Mouse (Mus musculus) embryonic facial prominence, embryonic 10.5 days (tissue): ENCODE measurements at regions not wholly inside any gene's neighbourhood (a gene's known extent, or its start where the extent isn't known, plus 50 kb on each side); places are given as distances from the start of the nearest gene placed in this dataset.
A peak's percentile ranks its signal among the peaks of the same experiment; 100 is the strongest.

Experiments
- DNase-seq: peaks from one replicate; pipeline ENCODE4 v3.0.0-alpha.2; 2017; ENCODE audit warnings: low spot score
- H3K27ac ChIP-seq: fragments of 300-500 bp; sonication (generic); replicated peaks from 2 replicates; pipeline ENCODE4 v1.5.1; 2016; ENCODE audit warnings: mild to moderate bottlenecking
- H3K27me3 ChIP-seq: fragments of 300-500 bp; sonication (generic); replicated peaks from 2 replicates; pipeline ENCODE4 v1.6.1; 2016; ENCODE audit warnings: low read depth, mild to moderate bottlenecking; ENCODE audit not compliant: poor library complexity, severe bottlenecking
- H3K36me3 ChIP-seq: fragments of 300-500 bp; sonication (generic); replicated peaks from 2 replicates; pipeline ENCODE4 v1.6.1; 2016; ENCODE audit warnings: mild to moderate bottlenecking, moderate library complexity
- H3K4me1 ChIP-seq: fragments of 300-500 bp; sonication (generic); 2 replicates; pipeline ENCODE4 v1.6.1; 2016
- H3K4me3 ChIP-seq: fragments of 300-500 bp; sonication (generic); 2 replicates; pipeline ENCODE4 v1.5.1; 2016; ENCODE audit warnings: mild to moderate bottlenecking, moderate library complexity
- H3K9me3 ChIP-seq: fragments of 300-500 bp; sonication (generic); 2 replicates; pipeline ENCODE4 v1.6.1; 2016; ENCODE audit warnings: mild to moderate bottlenecking
- WGBS: fragments of 180-500 bp; shearing (Covaris S2); methylation state at CpG from one replicate; pipeline ENCODE4 v1.1.7; 2016; 5-methylcytosine and 5-hydroxymethylcytosine counted together

DNA sequence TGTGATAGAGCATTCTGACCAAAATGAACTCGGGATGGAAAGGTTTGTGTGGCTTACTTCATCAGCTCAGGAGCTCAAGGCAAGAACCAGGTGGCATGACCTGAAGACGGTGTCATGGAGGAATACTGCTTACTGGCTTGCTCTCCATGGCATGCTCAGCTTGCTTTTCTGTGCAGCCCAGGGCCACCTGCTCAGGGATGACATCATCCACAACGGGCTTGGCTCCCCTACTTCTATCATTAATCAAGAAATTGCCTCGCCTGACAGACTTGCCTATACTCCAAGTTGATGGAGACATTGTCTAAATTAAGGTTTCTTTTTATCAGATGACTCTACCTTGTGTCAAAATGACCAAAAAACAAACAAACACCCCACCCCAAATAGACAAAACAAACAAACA, 98.4 kb upstream of the Peli2 start:
- no peaks in the 10 kb centered on the region for H3K36me3 ChIP-seq
- H3K9me3 ChIP-seq, result 0 out of 2 replicates have a peak, but pooled peaks cover 3% of the 10 kb centered on the region
- H3K27me3 ChIP-seq, result no peaks in the 10 kb centered on the region
- H3K4me3 ChIP-seq, result no peak overlapping the region
- no peaks in the 10 kb centered on the region for H3K4me1 ChIP-seq
- WGBS, result 89% methylated on average over 4 of the region's 4 CpGs
- no peak for DNase-seq
- no peak overlapping the region for H3K27ac ChIP-seq

DNA sequence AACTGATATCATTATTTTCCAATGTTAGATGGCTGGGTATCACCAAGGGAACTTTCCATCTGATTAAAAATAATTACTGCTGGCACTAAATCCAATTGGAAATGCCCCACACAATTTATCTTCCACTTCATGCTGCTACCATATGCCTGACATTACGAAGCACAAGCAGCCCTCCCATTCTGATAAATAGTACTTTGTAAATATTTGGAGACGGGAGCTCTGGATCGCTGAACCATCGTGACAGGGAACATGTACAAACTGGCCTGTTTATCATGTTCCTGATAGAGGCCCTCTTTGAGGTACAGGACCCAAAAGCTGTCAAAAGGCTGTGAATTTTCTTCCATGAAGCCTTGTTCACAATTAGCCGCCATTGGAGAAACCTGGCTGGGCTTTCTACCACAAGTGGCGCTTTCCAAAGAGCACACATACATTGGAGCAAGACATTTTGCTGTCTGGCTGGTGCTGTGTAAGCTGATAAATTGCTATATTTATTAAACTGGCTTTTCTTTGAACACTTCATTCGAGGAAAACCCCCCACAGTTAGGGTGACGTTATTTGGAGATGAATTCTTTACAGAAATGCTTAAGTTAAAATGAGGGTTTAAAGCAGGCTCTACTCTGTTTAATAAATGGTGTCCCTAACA, 96.5 kb upstream of the Peli2 start:
- Histone ChIP-seq H3K27me3 (no peaks in the 10 kb centered on the region), H3K27ac (no peak overlapping the region), H3K4me1 (no peaks in the 10 kb centered on the region), H3K9me3 (0 out of 2 replicates have a peak, but pooled peaks cover 3% of the 10 kb centered on the region), H3K4me3 (no peak overlapping the region), H3K36me3 (no peaks in the 10 kb centered on the region)
- DNase-seq, result no peak
- 89% methylated on average over 8 of the region's 8 CpGs for WGBS

DNA sequence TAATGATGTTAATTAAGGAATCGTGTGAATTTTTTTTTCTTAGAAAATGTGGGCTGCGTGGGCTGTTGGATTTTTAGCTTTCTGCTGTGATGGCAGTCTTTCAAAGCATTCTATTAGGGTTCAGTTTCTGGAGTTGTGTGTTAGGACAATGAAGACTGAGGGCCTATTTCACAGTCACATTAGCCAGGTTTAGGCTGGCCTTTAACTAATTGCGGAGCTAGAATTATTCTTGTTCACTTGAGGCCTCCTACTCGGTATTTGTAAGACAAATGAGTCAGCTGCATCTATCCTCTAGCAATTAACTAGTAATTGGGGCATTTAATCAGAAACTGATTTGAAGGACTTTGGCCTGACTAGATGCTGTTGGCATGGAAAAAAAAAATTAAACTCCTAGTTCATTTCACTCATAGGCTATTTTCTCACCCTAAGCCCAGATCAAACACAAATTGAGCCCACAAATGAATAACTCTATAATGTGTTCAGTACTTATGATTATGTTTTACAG, 81.3 kb upstream of the Peli2 start:
- Histone ChIP-seq H3K36me3 (no peaks in the 10 kb centered on the region), H3K27ac (no peak overlapping the region), H3K4me3 (no peak overlapping the region), H3K9me3 (no peaks in the 10 kb centered on the region), H3K27me3 (no peaks in the 10 kb centered on the region), H3K4me1 (no peaks in the 10 kb centered on the region)
- no peak for DNase-seq
- 88% methylated on average over 4 of the region's 4 CpGs for WGBS

DNA sequence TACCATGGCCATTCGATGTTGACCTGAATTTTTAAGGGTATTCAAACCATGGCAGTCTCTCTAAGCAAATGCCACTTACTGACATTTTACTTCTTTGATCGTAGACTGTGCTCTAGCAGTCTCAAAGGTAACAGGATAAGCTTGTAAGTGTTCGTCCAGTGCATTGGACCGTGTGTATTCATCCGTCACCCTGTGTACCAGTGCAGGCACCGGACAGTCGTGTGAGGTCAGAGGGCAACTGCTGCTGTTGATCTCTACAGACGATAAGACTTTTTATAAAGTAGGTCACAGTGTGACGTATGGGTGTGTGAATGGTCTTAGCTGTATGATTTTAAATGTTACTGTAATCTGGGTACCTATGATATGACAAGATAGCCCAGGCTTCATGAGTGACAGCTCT, 74.5 kb upstream of the Peli2 start:
- Histone ChIP-seq H3K27ac (no peak overlapping the region), H3K36me3 (no peaks in the 10 kb centered on the region), H3K4me3 (no peak overlapping the region), H3K4me1 (no peaks in the 10 kb centered on the region), H3K9me3 (no peaks in the 10 kb centered on the region), H3K27me3 (no peaks in the 10 kb centered on the region)
- no peak for DNase-seq
- 82% methylated on average over 9 of the region's 9 CpGs for WGBS

DNA sequence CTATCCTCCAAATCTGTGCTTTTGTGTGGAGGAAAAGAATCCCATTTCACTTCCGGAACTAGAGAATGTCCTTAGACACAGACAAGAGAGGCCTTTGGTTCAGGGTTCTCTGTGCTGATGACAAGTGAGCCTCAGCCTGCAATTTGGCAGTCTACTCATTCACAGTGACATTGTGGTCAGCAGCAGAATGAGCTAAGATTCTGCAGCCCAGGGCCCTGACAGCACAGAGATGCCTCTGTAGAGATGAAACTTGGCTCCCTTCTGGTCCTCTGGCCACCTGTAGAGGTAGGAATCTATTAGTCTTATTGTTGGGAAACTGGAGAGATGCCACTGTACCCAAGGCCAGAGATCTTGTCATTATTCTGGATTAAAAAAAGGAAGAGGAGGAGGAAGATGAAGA, 73.8 kb upstream of the Peli2 start:
- no peak for DNase-seq
- H3K36me3 ChIP-seq, result no peaks in the 10 kb centered on the region
- H3K4me1 ChIP-seq, result 0 out of 2 replicates have a peak, but pooled peaks cover under 1% of the 10 kb centered on the region
- 87% methylated on average over 1 of the region's 1 CpGs for WGBS
- H3K9me3 ChIP-seq, result no peaks in the 10 kb centered on the region
- H3K27me3 ChIP-seq, result no peaks in the 10 kb centered on the region
- no peak overlapping the region for H3K27ac ChIP-seq
- no peak overlapping the region for H3K4me3 ChIP-seq

DNA sequence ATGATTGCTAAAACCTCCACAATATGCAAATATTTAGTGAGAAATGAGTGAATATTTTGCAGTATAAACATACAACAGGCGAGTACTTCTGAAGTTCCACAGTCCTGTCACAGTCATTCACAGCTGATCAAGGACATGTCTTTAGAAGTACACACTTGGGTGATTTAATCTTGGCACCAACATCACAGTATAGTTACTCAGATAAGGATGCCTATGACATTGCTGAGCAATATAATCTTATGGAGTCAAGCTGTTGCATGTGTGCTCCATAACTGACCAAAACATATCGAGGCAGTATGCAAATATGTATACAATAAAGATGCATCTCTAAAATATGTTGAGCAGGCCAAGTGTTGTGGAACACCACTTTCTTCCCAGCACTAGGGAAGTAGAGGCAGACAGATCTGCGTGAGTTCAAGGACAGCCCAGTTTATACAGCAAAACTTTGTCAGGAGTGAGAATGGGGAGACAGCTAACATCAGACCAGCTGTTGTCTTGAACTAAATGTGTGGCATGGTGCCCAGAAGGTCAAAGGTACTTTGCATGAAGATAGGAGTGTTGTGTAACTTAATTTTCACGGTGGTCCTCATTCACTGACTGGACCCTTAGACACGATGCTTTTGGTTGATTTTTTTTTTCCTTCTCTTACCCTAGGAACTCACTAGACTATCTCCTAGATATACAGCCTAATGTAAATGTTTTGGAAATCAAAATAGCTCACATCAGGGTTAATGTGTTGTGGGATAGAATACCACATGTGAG, 70.7 kb upstream of the Peli2 start:
- no peak for DNase-seq
- peaks cover 20% of the 10 kb centered on the region for H3K4me1 ChIP-seq

DNA sequence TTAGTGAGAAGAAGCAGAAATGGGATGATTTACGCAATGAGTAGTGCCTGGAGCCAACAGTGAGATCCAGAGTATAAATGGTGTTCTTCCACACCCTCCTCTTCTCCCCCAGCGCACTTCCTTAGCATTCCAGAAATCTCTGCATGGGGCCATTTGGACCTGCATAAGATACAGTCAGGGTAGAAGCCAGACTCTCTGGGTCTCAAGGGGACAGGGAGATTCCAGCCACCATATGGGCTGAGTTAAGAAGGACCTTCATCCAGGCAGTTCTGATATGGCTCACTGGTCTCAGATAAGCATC, 70.2 kb upstream of the Peli2 start:
- DNase-seq, result no peak
- Histone ChIP-seq H3K27ac (no peak overlapping the region), H3K9me3 (no peaks in the 10 kb centered on the region), H3K36me3 (no peaks in the 10 kb centered on the region), H3K27me3 (no peaks in the 10 kb centered on the region), H3K4me1 (peaks cover 20% of the 10 kb centered on the region), H3K4me3 (no peak overlapping the region)
- 88% methylated on average over 2 of the region's 2 CpGs for WGBS

More for the DNA sequence above, 70.7 kb upstream of the Peli2 start:
- 87% methylated on average over 5 of the region's 5 CpGs for WGBS
- Histone ChIP-seq H3K27ac (no peak overlapping the region), H3K9me3 (no peaks in the 10 kb centered on the region), H3K4me3 (no peak overlapping the region), H3K27me3 (no peaks in the 10 kb centered on the region), H3K36me3 (no peaks in the 10 kb centered on the region)

DNA sequence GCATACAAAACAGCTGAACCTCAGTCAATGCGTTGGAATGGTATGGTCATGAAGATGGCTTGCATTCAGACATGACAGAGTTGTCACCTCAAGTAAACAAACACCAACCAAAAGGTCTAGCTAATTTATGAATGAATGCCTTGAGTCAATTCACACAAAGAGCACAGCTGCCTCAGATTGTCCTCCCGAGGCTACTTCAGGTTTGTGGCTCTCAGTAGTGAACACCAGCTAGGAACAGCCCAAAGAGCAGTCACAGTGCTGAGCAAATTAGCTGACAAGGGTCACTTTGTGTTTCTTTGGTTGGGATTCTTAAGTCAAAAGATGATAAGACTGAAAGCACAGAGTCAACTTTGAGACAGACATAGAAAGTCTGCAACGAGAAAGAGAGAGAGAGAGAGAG, 68.7 kb upstream of the Peli2 start:
- Histone ChIP-seq H3K4me3 (no peak overlapping the region), H3K36me3 (no peaks in the 10 kb centered on the region), H3K4me1 (peaks cover 20% of the 10 kb centered on the region), H3K27ac (no peak overlapping the region), H3K27me3 (no peaks in the 10 kb centered on the region), H3K9me3 (no peaks in the 10 kb centered on the region)
- no peak for DNase-seq
- 44% methylated on average over 3 of the region's 3 CpGs for WGBS

DNA sequence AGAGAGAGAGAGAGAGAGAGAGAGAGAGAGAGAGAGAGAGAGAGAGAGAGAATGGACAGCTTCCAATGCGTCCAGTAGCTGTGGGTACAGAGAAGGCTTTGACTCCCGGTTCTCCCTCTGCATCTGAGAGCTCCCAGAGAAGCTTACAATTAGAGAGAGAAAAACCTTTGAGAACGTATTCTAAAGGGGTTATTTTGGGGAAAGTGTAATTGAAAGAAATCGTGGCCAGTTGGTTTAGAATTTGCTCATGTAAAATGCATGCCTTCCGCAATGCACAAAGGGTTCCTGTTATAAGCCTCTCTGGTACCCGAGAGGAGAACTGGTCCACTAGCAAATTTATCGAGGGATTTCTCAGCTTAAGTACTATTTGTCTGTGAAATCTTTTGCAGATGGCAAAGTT, 68.2 kb upstream of the Peli2 start:
- Histone ChIP-seq H3K27ac (no peak overlapping the region), H3K36me3 (no peaks in the 10 kb centered on the region), H3K4me3 (no peak overlapping the region), H3K9me3 (no peaks in the 10 kb centered on the region), H3K27me3 (no peaks in the 10 kb centered on the region), H3K4me1 (peaks cover 20% of the 10 kb centered on the region)
- 41% methylated on average over 7 of the region's 7 CpGs for WGBS
- no peak for DNase-seq

DNA sequence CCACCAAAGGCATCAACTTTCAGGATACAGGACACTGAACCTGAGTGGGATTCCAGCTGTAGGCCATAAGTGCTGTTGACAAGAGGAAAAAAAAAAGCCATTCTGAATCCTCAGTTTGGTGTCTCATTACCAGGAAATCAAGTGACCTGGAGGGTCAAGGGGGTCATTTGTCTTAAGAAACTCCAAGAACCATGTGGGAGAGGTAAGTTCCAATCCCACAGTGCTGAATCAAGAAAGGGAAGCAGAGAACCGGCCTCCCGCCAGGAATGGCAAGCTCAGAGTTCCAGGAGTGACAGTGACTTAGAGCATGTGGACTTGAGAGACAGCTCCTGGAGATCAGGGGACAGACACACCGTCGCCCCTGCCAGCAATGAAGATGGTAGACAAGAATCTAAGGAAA, 67.5 kb upstream of the Peli2 start:
- peaks cover 20% of the 10 kb centered on the region for H3K4me1 ChIP-seq
- WGBS, result 35% methylated on average over 4 of the region's 4 CpGs
- H3K27ac ChIP-seq, result no peak overlapping the region
- peak; percentile 28 for DNase-seq
- no peaks in the 10 kb centered on the region for H3K36me3 ChIP-seq
- H3K27me3 ChIP-seq, result no peaks in the 10 kb centered on the region
- no peaks in the 10 kb centered on the region for H3K9me3 ChIP-seq
- no peak overlapping the region for H3K4me3 ChIP-seq

DNA sequence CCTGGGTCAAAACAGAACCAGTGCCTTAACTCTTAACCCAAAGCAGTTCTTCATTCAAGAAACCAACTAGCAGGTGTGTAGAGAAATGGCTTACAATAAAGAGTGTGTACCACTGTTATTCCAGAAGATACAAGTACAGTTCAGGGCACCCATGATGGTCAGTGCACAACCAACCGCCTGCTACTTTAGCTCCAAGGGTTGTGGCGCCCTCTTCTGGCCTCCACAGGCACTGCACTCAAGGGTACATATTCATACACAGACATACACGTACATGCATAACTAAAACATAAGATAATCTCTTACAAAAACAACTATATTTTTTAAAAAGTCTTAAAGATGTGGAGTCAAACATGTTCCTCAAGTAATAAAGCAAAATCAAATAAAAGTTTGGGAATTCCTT, 65.9 kb upstream of the Peli2 start:
- H3K4me3 ChIP-seq, result no peak overlapping the region
- 79% methylated on average over 3 of the region's 3 CpGs for WGBS
- H3K9me3 ChIP-seq, result no peaks in the 10 kb centered on the region
- no peaks in the 10 kb centered on the region for H3K36me3 ChIP-seq
- H3K4me1 ChIP-seq, result peaks cover 20% of the 10 kb centered on the region
- H3K27ac ChIP-seq, result no peak overlapping the region
- H3K27me3 ChIP-seq, result no peaks in the 10 kb centered on the region
- peak; percentile 13 for DNase-seq

DNA sequence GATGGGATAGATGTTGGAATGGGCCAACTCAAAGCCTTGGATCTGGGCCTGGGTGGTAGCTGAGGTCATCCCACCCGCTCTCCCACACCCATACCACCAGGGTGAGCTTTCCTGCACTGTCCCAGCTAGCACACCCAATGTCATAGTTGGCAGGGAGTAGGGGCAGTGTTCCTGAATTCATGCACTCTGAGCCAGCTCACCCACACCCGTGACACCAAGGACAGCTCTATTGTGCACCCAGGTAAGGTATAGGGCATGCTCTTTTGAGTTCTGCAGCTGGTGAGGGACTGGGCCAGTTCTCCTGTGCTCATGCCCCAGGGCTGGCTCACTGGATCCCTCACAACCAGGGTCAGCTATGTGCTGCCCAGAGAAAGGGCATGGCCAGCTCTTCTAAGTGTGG, 64.8 kb upstream of the Peli2 start:
- no peak overlapping the region for H3K4me3 ChIP-seq
- no peaks in the 10 kb centered on the region for H3K9me3 ChIP-seq
- H3K36me3 ChIP-seq, result no peaks in the 10 kb centered on the region
- H3K4me1 ChIP-seq, result peaks cover 20% of the 10 kb centered on the region
- DNase-seq, result no peak
- no peak overlapping the region for H3K27ac ChIP-seq
- 90% methylated on average over 2 of the region's 2 CpGs for WGBS
- no peaks in the 10 kb centered on the region for H3K27me3 ChIP-seq

DNA sequence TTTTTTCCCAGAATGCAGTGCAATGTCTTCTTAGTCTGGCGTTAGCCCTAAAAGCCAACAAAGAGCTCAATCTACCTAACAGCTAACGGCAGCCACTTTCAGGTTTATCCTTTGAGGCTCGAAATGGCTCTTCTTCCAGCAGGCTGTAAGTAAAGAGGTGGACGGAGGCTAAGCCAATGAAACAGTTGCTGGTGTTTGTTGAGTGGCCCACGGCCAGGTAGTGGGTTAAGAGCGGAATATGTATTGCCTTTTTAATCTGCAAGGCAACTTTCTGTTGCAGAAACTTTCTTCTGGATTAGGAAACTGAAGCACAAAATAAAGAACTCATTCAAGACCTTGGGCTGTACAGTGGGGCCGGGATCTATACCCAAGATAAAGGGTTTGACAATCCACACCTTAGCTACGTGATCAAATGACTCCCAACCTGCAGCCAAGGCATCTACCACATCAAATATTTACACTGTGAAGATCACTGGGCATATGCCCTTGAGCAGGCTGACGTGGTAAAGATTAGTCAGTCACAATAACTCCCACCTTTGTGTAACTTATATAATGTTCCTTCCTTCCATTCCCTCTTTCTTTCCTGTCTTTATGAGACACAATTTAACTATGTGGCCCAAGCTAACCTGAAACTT, 62.3 kb upstream of the Peli2 start:
- WGBS, result 88% methylated on average over 9 of the region's 9 CpGs
- H3K36me3 ChIP-seq, result no peaks in the 10 kb centered on the region
- no peaks in the 10 kb centered on the region for H3K9me3 ChIP-seq
- no peak for DNase-seq
- peaks cover 4% of the 10 kb centered on the region for H3K4me1 ChIP-seq
- H3K27ac ChIP-seq, result no peak overlapping the region
- no peaks in the 10 kb centered on the region for H3K27me3 ChIP-seq
- no peak overlapping the region for H3K4me3 ChIP-seq
